Mouse (Mus musculus) embryonic facial prominence, embryonic 11.5 days (tissue): Measurements from ENCODE around the gene Myl6b. TPM values are rescaled to one million over a fixed set of nuclear protein-coding genes. Genes with fewer than 3 reads are reported as not detected.

ENCODE experiments used
- ATAC-seq: fragments of 200-750 bp; cut with Nextera tagmentation; replicated peaks from 2 replicates; pipeline ENCODE4 v1.8.0; 2017; ENCODE audit warnings: low read depth; ENCODE audit not compliant: insufficient number of reproducible peaks, low FRiP score, low TSS enrichment
- DNase-seq: peaks from one replicate; pipeline ENCODE4 v3.0.0-alpha.2; 2015; ENCODE audit warnings: low spot score
- H3K27ac ChIP-seq: fragments of 300-500 bp; sonication (generic); replicated peaks from 2 replicates; pipeline ENCODE4 v1.5.1; 2014; ENCODE audit warnings: mild to moderate bottlenecking, low read depth, low read length, control low read depth
- H3K27me3 ChIP-seq: fragments of 300-500 bp; sonication (generic); 2 replicates; pipeline ENCODE4 v1.6.1; 2014; ENCODE audit warnings: mild to moderate bottlenecking, low read length, moderate library complexity, mixed read lengths; ENCODE audit not compliant: control insufficient read depth, insufficient read depth
- H3K36me3 ChIP-seq: fragments of 300-500 bp; sonication (generic); replicated peaks from 2 replicates; pipeline ENCODE4 v1.6.1; 2014; ENCODE audit warnings: low read depth, mild to moderate bottlenecking, low read length, moderate library complexity, mixed read lengths; ENCODE audit not compliant: control insufficient read depth, insufficient read depth
- H3K4me1 ChIP-seq: fragments of 300-500 bp; sonication (generic); 2 replicates; pipeline ENCODE4 v1.6.1; 2014; ENCODE audit warnings: low read length, mixed read lengths; ENCODE audit not compliant: control insufficient read depth, insufficient read depth
- H3K4me2 ChIP-seq: fragments of 300-500 bp; sonication (generic); 2 replicates; pipeline ENCODE4 v1.6.1; 2014; ENCODE audit warnings: low read depth, mild to moderate bottlenecking, control low read depth, low read length, moderate library complexity
- H3K4me3 ChIP-seq: fragments of 300-500 bp; sonication (generic); 2 replicates; pipeline ENCODE4 v1.5.1; 2014; ENCODE audit warnings: low read depth, low read length, control low read depth
- H3K9ac ChIP-seq: fragments of 300-500 bp; sonication (generic); replicated peaks from 2 replicates; pipeline ENCODE4 v1.6.1; 2014; ENCODE audit warnings: mild to moderate bottlenecking, control low read depth, low read length
- H3K9me3 ChIP-seq: fragments of 300-500 bp; sonication (generic); replicated peaks from 2 replicates; pipeline ENCODE4 v1.6.1; 2016; ENCODE audit warnings: mild to moderate bottlenecking, low read length, inconsistent platforms, mixed read lengths; ENCODE audit not compliant: control insufficient read depth
- WGBS: fragments of 180-500 bp; shearing (Covaris S2); extraction: QIAGEN DNeasy Blood & Tissue Kit; methylation state at CpG from one replicate; pipeline ENCODE4 v1.1.7; 2014; 5-methylcytosine and 5-hydroxymethylcytosine counted together
- polyA plus RNA-seq: library from polyadenylated mRNA; unstranded; fragments of >200 nt; fragmentation: Nextera tagmentation; extraction: Ambion mirVana; gene quantifications from 2 replicates; pipeline ENCODE4 v1.2.1, GENCODE M21; 2014

The Myl6b gene
- polyA plus RNA-seq, 1 experiment from 2014 or later, result 2.3 TPM

- DNase-seq (no peak), ATAC-seq (no peak)
- no peak overlapping the region for H3K9ac ChIP-seq
- no peak overlapping the region for H3K27ac ChIP-seq
- 85% methylated on average over 12 of the region's 12 CpGs for WGBS
- no peaks in the 10 kb centered on the region for H3K9me3 ChIP-seq
- H3K36me3 ChIP-seq, result peaks cover 36% of the 10 kb centered on the region
- no peak overlapping the region for H3K4me3 ChIP-seq
- no peaks in the 10 kb centered on the region for H3K4me1 ChIP-seq
- H3K4me2 ChIP-seq, result no peak overlapping the region
- H3K27me3 ChIP-seq, result no peaks in the 10 kb centered on the region
Measured at GRCm38 (mm10) chr10:128474366-128474765, 24.1 kb downstream of the Myl6b start.

- WGBS, result 3% methylated on average over 5 of the region's 5 CpGs
- Histone ChIP-seq H3K36me3 (peaks cover 13% of the 10 kb centered on the region), H3K9me3 (no peaks in the 10 kb centered on the region), H3K4me3 (peak overlapping the region; percentile 87), H3K27ac (no peak overlapping the region; the same call in 1 of the 2 replicates), H3K4me1 (peaks cover 3% of the 10 kb centered on the region; the same call in 1 of the 2 replicates), H3K4me2 (peak overlapping the region; percentile 78), H3K9ac (peak overlapping the region; percentile 96), H3K27me3 (no peaks in the 10 kb centered on the region)
- DNase-seq (peak; percentile 37), ATAC-seq (no peak)
Measured at GRCm38 (mm10) chr10:128460270-128460630, 38.2 kb downstream of the Myl6b start.

- peak overlapping the region; percentile 96 for H3K9ac ChIP-seq
- WGBS, result 2% methylated on average over 30 of the region's 67 CpGs
- no peaks in the 10 kb centered on the region for H3K9me3 ChIP-seq
- H3K4me2 ChIP-seq, result peak overlapping the region; percentile 78
- peak; percentile 43 for DNase-seq
- no peaks in the 10 kb centered on the region for H3K27me3 ChIP-seq
- H3K4me1 ChIP-seq, result peaks cover 3% of the 10 kb centered on the region; the same call in 1 of the 2 replicates
- ATAC-seq, result peak; percentile 29
- H3K36me3 ChIP-seq, result peaks cover 9% of the 10 kb centered on the region
- H3K4me3 ChIP-seq, result peak overlapping the region; percentile 87
- H3K27ac ChIP-seq, result peak overlapping the region; percentile 92
Measured at GRCm38 (mm10) chr10:128459409-128460269, 38.8 kb downstream of the Myl6b start.

GRCm38 (mm10) chr10:128458719-128459408 is 39.6 kb downstream of the Myl6b start, which contains the start of gene Smarcc2:
Smarcc2 (plus strand) TSS chr10:128459248.
- peak; percentile 63 for ATAC-seq
- under 1% methylated on average over 64 of the region's 86 CpGs for WGBS
- no peaks in the 10 kb centered on the region for H3K9me3 ChIP-seq

GRCm38 (mm10) chr10:128458348-128458718 is 40.2 kb downstream of the Myl6b start:
- 0% methylated on average over 29 of the region's 29 CpGs for WGBS
- Histone ChIP-seq H3K27ac (0 out of 2 replicates have a peak overlapping the region, but pooled peaks have one; percentile 54), H3K9me3 (no peaks in the 10 kb centered on the region), H3K27me3 (no peaks in the 10 kb centered on the region), H3K4me2 (peak overlapping the region; percentile 78), H3K9ac (peak overlapping the region; percentile 96), H3K4me3 (peak overlapping the region; percentile 87), H3K4me1 (peaks cover 3% of the 10 kb centered on the region; the same call in 1 of the 2 replicates), H3K36me3 (no peaks in the 10 kb centered on the region)
- DNase-seq, result peak; percentile 90
- peak; percentile 75 for ATAC-seq

More at GRCm38 (mm10) chr10:128458719-128459408, 39.6 kb downstream of the Myl6b start, which contains the start of gene Smarcc2:
- no peaks in the 10 kb centered on the region for H3K27me3 ChIP-seq
- peak within 1 kb of the TSS; percentile 96 for H3K9ac ChIP-seq
- H3K36me3 ChIP-seq, result peaks cover 4% of the 10 kb centered on the region
- peak within 1 kb of the TSS; percentile 92 for H3K27ac ChIP-seq
- DNase-seq, result peak; percentile 82
- H3K4me3 ChIP-seq, result peak within 1 kb of the TSS; percentile 87
- peak within 1 kb of the TSS; percentile 78 for H3K4me2 ChIP-seq
- peaks cover 3% of the 10 kb centered on the region; the same call in 1 of the 2 replicates for H3K4me1 ChIP-seq

GRCm38 (mm10) chr10:128457676-128458075 is 40.8 kb downstream of the Myl6b start:
- H3K4me1 ChIP-seq, result peaks cover 3% of the 10 kb centered on the region; the same call in 1 of the 2 replicates
- H3K4me3 ChIP-seq, result no peak overlapping the region
- H3K9ac ChIP-seq, result no peak overlapping the region
- ATAC-seq (no peak), DNase-seq (no peak)
- no peak overlapping the region for H3K27ac ChIP-seq
- no peak overlapping the region for H3K4me2 ChIP-seq
- no peaks in the 10 kb centered on the region for H3K27me3 ChIP-seq
- no peaks in the 10 kb centered on the region for H3K9me3 ChIP-seq
- 86% methylated on average over 6 of the region's 6 CpGs for WGBS
- H3K36me3 ChIP-seq, result no peaks in the 10 kb centered on the region

- WGBS, result 2% methylated on average over 6 of the region's 6 CpGs
- no peaks in the 10 kb centered on the region for H3K36me3 ChIP-seq
- DNase-seq (peak; percentile 89), ATAC-seq (no peak)
- H3K27me3 ChIP-seq, result no peaks in the 10 kb centered on the region
- no peak overlapping the region for H3K4me2 ChIP-seq
- no peak overlapping the region for H3K9ac ChIP-seq
- H3K9me3 ChIP-seq, result no peaks in the 10 kb centered on the region
- H3K4me3 ChIP-seq, result no peak overlapping the region
- no peaks in the 10 kb centered on the region for H3K4me1 ChIP-seq
- no peak overlapping the region for H3K27ac ChIP-seq
Measured at GRCm38 (mm10) chr10:128455280-128455679, 43.2 kb downstream of the Myl6b start.
